Mouse (Mus musculus) cerebellum, adult (tissue): ENCODE data around the gene Ndufaf2.

Source experiments
- ATAC-seq: cut with Nextera tagmentation; 2 replicates; pipeline ENCODE4 v1.9.2; 2017; ENCODE audit warnings: mild to moderate bottlenecking, moderate library complexity, mixed read lengths; ENCODE audit not compliant: insufficient number of reproducible peaks, low FRiP score, low TSS enrichment

The Ndufaf2 gene

DNA sequence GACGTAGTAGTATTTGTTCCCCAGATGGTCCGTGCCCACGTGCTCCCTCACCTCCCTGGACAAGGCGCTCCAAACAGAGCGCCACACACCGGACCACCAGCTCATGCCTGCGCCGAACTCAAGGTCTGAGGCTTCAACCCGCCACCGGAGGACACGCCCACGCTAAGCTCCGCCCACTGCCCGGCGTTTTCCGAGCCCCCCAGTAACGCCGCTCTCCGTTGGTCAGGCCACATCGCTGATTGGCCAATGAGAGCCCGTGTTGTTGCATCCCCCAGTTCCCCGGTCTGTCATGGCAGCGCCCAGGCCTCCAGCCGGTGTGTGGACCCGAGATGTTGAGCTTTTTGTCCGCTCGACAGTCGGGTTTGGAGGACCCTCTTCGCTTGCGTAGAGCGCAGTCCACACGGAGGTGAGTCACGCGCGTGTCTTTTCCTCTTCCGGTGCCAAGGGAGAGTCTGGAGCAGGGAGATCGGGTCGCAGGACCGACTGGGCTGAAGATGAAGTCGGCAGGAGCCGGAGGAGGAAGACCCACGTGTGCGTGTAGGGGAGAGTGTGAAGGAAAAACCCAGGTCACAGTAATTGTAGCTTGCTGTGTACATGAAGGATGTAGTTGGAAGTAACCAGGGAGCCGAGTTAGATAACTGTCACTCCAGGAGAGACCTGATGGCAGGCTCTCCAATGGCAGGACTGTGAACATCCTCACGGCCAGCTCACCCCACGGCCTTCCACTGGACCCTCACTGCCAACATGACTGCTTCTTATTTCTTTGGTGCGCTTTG is at the start of gene Ndufaf2, which contains the start of gene Ercc8:
TSS of gene Ndufaf2 (minus strand) at position 159 of the 776 bp plus-strand sequence.
TSS of gene Ercc8 (plus strand) at position 267 of the 776 bp plus-strand sequence.
- peak; percentile 95 for ATAC-seq

DNA sequence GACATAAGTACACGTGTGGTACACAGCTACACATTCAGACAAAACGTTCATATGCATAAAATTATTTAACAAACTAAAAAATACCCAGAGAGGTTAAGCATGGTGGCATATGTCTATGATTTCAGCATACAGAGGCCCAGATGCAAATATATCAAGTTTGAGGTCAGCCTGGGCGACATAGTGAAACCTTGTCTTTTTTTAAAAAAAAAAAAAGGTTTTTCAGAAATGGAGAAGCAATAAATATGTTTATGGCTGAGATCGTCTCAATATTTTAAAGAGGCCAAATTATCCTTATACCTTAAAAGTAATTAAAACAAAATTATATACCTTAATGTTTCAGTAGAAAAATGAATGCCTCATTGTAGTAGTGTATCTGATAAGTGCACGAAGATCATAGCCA is 49.7 kb upstream of the Ndufaf2 start:
- no peak for ATAC-seq

DNA sequence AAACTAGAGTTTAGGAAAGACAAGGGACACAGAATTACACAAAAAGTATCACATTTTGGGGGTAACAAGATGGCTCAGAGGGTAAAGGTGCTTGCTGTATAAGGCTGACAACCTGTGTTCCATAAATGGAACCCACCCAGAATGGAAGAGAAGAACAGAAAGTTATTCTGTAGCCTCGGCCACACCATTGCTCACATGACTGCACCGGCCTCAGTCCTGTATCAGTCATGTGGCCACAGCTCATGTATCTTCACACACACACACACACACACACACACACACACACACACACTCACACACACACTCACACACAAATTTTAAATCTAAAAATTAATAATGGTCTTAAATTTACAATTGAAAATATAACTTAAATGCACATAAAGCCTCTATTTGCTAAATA is 49.0 kb upstream of the Ndufaf2 start:
- ATAC-seq, result no peak

DNA sequence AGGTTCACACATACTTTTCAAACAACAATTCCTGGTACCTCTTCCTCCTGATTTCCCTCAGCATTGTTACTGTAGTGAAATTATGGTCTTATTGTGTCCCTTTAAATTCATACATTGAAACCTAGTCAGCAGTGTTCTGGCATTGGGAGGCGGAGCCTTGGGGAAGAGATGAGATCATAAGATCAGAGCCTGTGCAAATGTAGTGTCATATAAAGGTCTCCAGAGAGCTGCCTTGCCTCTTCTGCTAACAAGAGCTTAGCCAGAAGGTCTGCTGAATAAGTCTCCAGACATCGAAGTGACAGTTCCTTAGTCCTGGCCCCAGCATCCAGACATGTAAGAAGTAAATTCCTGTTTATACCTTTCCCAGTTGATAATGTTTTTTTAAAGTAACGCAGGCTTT is 46.4 kb upstream of the Ndufaf2 start:
- ATAC-seq, result no peak

DNA sequence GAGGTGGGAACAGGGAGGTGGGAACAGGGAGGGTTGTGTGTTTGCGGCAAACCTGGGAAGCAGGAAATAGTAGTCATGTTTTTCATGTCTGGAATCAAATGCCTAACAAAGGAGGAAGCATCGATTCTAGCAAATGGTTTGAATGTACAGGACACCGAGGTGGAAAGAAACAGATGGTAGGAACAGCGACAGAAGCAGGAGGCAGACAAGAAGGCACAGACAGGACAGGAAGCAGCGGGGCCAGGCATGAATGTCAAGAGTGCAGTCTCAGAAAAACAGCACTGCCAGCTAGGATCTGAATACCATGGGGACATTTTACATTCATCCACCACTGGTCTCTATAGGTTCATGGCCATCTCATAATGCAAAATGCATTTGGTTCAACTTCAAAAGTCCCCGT is 37.1 kb upstream of the Ndufaf2 start:
- peak; percentile 72; the same call in 1 of the 2 replicates for ATAC-seq

DNA sequence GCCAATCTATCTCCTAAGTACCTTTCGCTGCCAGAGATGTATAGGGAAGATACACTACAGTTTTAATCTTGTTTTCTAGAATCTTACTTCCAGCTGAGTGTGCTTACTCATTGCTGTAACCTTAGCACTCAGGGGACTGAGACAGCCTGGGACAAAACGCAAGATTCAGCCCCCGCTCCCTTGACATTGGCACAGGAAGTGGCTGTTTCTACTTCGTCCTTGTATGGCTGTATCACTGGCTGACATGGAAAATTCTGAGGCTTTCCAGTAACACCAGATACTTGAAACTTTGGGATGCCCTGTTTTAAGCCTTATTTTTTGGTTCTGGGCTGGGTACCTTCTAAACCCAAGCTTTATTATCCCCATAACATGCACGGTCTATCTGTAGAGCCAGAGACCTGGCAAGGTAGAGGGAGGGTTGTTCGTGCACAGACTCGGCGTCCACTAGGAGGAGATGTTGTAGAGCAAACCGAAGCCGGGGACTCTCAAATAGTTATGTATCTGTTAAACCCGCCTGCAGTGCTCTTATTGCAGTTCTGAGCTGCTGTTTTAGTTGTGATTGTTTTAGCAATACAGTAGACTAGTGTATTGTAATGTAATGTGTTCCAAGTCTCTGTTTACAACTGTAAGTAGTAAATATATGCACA is 32.8 kb upstream of the Ndufaf2 start:
- ATAC-seq, result peak; percentile 56

DNA sequence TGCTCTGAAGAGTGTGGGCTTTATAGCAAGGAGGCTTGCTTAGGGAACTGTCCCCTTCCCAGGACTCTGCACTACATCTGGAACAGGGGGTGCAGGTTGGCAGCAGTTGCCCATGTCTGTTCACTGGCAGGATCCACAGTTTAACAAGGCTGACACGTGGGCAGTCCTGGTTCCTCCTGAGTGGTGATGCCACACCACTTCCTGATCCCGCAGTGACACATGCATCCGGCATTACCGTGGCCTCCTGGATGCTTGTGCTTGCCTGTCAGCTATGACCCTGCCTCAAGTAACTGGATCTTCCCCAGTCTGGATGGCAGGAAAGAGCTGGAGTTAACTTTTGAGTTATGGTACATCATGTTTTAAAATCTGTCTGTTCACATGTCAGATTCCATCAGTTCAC is 29.6 kb upstream of the Ndufaf2 start:
- ATAC-seq, result no peak

DNA sequence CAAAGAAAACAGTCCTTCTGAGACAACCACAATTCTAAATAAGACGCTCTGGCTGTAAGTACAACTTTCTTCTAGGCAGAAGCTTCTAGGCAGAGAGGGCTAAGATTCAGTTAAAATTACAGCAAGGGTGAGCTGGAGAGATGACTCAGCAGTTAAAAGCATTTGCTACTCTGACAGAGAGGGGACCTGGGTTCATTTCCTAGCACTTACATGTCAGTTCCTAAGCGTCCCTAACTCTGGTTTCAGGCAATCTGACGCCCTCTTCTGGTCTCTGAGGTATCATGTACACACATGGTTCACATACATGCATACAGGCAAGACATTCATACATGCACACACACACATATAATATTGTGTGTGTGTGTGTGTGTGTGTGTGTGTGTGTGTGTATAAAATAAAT is 27.1 kb upstream of the Ndufaf2 start:
- no peak for ATAC-seq

DNA sequence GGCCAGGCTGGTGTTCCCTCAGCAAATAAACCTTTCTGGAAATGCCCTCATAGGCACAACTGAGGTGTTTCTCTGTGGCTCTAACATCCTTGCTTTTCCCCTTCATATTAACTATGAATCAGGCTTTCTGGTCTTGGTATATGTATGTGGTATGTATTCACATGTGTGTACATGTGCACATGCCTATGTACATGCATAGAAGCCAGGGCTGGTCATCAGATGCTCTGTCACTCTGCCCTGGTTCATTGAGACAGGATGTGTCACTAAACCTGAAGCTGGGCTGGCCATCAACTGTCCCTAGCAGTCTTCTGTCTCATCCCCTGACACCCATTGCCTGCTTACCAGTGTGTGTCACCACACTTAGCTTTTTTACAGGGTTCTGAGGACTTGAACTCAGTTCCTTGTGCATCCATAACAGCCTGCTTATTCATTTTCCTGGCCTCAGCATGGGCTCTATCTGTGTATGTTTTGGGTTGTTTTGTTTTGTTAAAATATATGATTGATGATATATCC is 26.4 kb upstream of the Ndufaf2 start:
- ATAC-seq, result no peak

DNA sequence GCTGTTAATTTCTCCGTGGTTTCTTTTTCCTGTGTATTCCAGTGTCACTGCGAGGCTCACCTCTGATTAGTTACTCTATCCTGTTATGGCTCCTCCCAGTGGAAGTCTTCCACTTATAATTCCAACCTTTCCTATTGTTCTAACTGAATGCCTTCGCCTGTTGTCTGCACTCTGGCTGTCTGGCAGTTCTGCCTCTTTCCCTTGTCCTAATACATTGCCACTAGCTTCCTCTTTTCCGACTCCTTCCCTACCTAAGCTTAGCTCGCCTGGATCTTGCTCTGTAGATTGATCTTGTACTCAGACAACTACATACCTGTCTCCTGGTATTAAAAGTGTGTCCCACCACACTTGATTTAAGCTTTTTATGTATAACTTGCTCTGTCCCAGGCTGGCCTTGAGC is 22.4 kb upstream of the Ndufaf2 start:
- no peak for ATAC-seq

DNA sequence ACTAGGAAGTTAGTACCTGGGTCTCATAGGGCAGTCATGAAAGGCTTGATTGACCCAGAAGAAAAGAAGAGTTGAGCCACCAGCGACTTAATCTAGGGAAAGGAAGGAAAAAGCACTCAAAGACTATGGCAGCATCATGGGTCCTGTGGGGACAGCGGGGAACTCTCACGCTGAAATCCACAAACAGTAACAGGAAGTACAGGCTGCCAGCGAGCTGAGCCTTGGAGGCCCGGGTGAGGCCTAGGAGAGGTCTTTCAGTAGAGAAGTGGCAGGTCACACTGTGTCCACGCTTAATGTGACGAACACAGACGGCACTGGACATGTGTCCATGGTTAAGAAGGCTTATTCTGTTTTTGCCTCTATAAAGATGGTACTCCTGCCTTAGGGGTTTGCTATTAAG is 21.2 kb upstream of the Ndufaf2 start:
- ATAC-seq, result no peak

DNA sequence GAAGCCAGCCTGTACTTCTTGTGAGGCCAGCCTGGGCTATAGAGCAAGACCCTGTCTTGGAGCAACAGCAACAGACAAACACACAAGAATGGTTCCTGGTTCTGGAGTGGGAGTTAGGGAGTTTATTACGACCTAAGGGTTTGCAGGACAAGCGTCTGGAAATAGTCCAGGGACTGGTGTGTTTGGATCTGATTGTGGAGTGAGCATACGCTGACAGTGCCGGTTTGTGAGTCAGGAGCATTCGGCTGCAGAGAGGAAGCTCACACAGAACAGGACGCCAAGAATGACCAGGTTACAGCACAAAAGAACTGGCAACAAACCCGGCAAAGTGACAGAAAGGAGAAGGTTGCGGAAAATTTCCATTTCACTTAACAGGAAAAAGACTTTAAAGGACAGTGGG is 12.1 kb upstream of the Ndufaf2 start:
- peak; percentile 90 for ATAC-seq

DNA sequence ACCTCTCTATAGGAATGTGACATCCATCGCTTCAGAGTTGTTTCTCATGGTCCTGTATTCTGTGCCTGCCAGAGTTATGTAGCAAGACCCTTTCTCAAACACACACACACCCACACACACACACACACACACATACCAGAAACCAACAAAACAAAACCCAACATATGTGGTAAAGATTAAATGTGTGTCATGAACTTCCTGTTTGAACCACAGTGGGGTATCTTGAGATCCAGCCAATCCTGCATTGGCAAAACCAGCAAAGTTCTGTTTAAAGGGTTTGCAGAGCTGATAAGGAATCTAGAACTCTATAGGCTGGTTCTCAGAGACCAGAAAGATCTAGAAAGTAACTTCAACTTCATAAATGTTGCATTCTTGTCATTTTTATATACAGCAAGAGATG is 11.6 kb upstream of the Ndufaf2 start:
- no peak for ATAC-seq

DNA sequence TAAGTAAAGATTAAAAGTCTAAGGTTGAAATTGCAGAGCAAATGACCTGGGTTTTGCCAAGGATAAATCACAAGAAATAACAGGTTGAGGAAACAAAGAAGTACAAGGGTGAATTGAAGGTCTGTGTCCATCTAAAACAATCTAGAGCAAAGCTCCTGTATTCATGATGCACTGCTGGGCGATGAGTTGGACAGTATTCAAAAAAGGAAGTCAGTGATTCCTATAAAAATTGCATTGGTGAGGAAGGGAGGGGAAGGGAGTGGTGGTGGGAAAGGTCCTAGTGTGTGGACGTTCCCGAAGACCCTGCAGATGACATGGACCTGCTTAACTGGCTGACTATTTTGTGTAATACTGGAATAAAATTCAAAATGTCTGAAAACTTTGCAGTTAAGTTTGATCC is 6.2 kb upstream of the Ndufaf2 start:
- ATAC-seq, result 0 out of 2 replicates have a peak, but pooled peaks have one; percentile 16

DNA sequence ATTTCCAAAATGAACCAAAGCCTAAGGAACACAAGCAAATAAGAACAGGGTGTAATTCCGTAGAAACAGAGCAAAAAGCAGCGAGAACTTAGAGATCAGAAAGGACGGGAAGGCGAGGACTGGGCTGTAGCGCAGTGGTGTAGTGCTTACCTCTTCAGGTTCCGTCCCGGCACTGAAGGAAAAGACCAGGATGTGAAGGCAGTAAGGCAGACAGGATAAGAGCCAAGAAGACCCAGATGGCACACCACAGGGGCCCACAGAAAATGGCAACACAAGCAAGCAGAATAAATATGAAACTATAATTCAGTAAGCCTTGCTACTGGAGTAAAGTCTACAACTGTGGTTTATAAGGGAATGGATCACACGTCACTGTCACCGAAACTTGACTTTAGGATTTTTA is 5.5 kb upstream of the Ndufaf2 start:
- peak; percentile 91 for ATAC-seq

DNA sequence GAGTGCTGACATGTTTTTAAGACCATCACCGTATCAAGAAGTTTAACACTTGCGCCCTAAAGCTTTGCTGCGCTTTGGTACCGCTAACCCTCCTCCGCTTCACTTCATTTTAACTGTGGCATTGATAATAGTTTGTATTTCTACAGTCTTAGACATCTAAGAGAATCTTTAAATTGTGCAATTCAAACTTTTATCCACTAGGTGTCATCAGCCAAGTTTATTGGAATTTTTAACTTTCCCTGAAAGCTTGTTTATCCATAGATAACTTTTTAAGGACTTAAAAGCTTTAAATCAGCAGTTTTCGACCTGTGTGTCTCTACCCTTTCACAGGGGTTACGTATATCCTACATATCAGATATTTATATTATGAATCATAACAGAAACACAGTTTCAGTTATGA is 1.5 kb upstream of the Ndufaf2 start:
- no peak for ATAC-seq

DNA sequence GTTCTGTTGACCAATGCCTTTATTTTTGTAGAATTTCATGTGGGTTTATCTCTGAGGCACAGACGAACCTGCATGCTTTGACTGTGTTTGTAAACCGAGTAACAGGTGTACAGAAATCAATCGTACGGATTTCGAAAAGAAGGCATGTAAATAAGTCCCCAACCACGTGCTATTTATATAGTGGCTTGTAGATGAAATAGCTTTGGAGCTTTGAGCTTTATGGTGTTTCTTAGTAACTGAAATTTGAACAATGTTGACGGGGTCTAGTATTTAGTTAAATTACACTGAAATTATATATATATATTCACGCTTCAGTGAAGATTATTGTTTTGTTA is 785 bp upstream of the Ndufaf2 start:
- ATAC-seq, result no peak

DNA sequence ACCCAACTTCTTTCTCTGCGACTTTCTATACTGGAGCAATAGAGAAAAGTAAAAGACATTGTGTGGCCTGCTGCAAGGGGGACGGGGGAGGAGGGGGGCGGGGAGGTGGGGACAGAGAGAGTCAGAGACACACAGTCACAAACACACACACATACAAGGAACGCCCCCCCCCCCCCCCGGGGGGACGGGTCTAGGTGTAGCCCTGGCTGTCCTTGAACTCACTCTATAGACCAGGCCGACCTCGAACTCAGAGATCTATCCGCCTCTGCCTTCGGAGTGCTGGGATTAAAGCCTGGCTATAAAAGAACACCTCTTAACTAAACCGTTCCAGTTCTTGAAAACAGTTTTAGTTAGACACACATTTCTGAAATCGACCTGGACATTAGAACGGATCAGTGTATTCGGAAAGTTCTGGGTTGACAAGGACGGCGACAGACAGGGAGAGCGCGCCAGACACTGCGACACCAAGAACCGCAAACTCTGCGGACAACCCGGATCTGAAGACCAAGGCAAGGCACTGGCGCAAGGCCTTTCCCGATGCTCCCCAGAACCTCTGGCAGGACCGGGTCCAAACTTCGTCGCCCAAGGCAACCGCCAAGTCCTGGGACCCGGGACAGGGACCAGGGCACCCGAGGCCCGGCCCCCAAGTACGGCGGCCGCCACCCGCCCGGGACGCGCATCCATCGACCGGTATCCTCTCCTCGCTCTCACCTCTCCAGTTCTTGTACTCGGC is 525 bp downstream of the Ndufaf2 start:
- ATAC-seq, result peak; percentile 21

DNA sequence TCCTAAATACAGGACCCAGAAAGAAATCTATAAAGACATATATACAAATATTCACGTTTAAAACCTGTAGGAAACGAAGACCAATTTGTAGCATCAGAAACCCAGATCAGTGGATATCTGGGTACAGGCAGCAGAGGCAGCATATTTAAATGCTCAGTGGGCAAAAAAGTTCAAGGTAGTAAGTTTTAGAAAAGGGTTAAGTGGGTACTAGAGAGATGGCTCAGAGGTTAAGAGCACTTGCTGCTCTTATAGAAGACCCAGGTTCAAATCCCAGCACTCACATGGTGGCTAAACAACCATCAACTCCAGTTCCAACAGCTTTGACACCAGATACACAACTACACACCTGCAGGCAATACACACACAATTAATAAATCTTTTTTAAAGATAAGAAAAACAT is 1.3 kb downstream of the Ndufaf2 start:
- no peak for ATAC-seq

DNA sequence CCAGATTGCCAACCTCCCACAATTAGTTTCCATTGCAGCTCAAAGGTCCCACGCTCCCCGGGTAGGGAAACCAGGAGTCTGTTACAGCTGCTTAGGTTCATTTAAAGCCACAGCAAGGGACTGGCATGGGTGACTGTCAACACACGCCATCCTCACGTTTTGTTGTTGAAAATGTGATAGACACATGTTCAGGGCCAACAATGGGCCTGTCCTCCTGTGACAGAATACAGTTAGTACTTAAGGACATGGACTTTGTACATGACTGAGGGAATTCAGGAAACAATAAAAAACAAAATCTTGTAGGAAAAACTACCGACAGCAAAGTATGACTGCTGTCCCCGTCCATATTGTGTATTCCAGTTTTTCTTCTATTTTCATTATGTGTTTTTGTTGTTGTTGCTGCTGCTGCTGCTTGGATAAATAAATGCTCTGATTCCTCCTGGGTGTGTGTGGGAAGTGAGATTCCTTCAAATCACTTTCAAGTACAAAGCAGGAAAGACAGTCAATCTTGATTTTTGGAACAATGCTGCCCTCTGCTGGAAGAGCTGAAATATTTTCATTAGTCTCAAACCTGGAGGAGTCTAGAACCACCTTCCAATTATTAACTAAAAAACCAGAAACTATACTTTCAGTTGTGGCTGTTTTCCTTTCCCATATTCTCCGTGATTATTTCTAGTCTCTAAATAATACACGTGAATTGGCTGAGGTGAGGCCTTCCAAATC is 5.6 kb downstream of the Ndufaf2 start:
- no peak for ATAC-seq

DNA sequence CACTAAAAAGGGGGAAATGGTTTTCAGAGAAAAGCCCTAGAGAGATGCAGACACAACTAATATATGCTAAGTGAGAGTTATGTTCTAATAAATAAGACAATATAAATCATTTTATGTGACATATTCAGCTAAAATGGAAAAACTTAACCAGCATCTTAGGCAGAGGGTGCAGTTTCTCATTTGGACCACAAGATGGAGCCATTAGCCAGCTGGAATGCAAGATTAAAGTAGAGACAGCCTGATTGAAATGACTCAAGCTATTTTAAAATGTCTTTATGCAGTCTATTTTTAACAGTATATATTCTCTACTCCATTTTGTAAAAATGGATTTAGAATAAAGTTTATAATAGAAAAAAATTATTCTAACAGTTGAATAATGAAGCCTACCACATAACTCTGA is 6.6 kb downstream of the Ndufaf2 start:
- no peak for ATAC-seq
